Mouse (Mus musculus) testis, adult 2 months (tissue): ENCODE measurements around the gene Il17rb.

ENCODE experiments used
- CTCF ChIP-seq: fragments of 200-500 bp; IDR thresholded peaks from 2 replicates; pipeline ENCODE4 v1.5.1; 2012; ENCODE audit warnings: low read depth, mild to moderate bottlenecking, inconsistent platforms, low read length, moderate library complexity; ENCODE audit not compliant: control insufficient read depth, insufficient read depth, insufficient replicate concordance
- POLR2A ChIP-seq: fragments of 200-500 bp; IDR thresholded peaks from 2 replicates; pipeline ENCODE4 v1.6.1; 2012; ENCODE audit warnings: low read depth, mild to moderate bottlenecking, inconsistent platforms, low read length, moderate library complexity; ENCODE audit not compliant: control insufficient read depth

DNA sequence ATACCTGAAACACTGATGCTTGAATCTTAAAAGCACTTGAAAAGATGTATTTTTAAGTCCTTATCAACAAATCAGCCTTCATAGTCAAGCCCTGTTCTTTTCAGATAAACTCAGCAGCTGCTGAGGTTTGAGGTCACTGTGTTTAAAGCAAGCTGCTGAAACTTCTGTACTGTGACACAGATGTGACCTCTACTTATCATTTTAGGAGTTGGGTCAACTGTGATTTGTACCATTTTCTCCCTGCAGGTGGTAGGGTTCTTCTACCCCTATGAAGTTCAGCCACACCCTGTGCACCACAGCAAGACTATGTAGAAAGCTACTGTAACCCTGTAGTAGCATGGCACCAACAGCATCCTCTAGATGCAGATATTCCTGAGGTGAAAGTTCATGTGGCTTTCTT is 11.4 kb downstream of the Il17rb start:
- TF ChIP-seq CTCF = no peak
- TF ChIP-seq POLR2A = no peak
